Mouse (Mus musculus) T-cell, adult 2 months (primary cell): ENCODE results near the gene Ap1g2.
A peak's percentile ranks its signal among the peaks of the same experiment; 100 is the strongest.

Experiments used
- DNase-seq: peaks from one replicate; pipeline ENCODE4 v3.0.0; 2022; ENCODE audit warnings: low spot score

The Ap1g2 gene

GRCm38 (mm10) chr14:55086009-55086514 is 20.3 kb downstream of the Ap1g2 start:
- no peak for DNase-seq

DNA sequence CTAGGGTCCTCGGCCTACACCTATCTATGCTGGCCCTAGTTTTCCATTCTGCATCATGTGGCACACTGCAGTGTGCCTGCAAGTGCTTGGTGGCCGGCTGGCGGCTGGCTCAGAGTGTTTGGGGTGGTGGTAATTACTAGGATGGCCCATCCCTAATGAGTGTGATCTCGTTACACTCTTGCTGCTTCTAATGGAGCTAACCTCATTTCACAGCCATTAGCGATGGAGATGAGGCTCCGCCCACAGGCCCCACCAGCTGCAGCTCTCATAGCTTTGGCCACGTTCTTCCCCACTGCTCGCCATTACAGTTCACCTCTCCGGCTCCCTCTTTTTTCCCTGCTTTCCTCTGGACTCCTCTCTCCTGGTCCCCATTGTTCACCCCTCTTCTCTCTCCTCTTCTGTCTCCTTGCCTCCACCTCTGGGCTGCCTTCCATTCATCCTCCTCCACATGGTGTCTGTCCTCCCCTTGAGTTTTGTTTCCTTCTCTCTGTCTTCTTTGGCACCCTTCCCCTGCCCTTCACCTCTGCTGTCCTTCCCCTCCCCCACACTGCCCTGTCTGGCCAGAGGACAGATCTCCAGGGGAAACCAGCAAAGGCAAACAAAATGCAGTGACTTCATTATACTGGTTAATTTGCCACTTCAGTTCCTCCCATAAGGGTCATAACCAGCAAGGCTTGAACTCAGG is 20.9 kb downstream of the Ap1g2 start:
- no peak for DNase-seq

DNA sequence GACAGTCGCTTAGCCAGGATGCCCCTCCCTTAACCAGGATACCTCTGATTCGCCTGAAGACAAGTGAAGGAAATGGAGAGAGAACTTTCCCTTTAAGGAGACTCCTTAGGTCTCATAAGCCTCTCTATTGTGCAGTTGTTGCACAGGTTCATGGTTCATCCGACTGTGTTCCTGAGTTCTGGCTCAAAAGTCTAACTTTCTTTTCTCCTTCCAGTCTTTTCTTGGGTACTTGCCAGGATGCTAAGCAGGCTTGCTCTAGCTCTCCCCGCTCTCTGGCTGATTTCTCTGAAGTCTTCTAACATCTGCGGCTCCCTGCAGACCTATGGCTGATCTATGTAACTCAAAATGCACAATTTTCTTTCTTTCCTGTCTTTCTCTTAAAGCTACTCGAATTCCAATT is 22.9 kb downstream of the Ap1g2 start:
- DNase-seq, result no peak

DNA sequence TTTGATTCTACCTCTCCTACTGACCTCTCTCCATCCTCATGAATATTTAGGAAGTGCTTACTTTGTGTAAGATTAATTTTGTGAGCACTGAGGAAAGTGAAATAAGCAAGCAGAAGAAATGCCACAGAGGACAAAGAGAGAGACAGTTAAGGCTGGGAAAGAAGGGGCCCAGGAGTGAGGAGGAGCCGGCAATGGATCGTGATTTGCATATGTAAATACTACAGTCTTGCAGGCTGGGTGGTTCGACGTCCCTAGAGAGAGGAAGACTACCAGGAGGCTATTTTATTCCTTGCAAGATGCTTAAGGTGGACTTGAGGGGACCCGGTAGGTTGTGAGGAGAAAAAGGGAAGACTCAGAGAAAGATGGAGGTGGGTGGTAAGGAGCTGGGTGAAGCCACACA is 25.3 kb downstream of the Ap1g2 start:
- no peak for DNase-seq

- DNase-seq, result peak; percentile 73
Measured at GRCm38 (mm10) chr14:55079214-55079970, 27.0 kb downstream of the Ap1g2 start.

DNA sequence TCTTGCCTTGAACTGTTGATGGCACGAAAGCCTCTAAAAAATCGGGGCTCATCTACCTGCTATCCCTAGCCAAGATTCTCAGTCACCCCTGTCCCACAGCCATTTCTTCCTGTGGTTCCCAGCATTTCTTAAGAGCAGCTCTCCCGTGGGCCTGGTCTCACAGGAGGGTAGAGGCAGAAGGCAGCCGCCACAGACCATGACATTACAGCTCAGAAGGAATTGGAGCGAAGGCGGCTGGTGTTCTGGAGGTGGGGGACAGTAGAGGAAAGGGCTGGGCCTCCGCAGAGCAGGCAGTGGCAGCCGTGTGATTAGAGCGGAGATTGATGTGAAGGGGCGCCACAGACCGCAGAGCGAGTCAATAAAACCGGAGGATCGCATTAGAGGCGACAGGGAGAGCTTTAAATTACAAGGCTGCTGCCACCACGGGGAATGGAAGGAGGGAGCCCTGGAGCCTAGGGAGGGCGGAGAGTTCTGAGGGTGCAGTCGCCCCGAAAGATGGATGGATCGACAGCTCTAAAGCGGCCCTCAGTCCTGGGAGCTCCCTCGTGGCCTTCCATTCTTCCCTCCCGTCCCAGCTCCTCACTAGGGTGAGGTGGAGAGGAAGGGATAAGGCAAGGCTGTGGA is 27.9 kb downstream of the Ap1g2 start:
- DNase-seq, result no peak

GRCm38 (mm10) chr14:55077481-55078365 is 28.7 kb downstream of the Ap1g2 start:
- no peak for DNase-seq

GRCm38 (mm10) chr14:55076956-55077355 is 29.4 kb downstream of the Ap1g2 start:
- no peak for DNase-seq

DNA sequence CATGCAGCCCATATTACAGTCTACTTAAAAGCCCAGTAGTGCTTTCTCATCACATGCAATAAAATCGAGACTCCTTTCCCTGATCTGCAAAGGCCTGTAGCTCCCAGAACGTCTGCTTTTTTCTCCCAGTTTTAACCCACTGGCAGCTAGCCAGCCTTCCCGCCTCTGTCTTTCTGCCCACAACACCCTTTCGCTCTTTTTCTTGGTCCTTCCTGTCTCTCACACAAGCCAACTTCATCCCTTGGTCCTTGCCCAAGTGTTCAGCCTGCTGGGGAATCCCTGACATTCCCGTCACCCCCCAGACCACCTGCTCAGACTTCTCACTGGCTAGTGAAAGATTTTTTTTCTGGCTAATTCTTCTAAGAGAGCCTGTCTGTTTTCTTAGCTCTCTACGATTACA is 30.2 kb downstream of the Ap1g2 start:
- no peak for DNase-seq

DNA sequence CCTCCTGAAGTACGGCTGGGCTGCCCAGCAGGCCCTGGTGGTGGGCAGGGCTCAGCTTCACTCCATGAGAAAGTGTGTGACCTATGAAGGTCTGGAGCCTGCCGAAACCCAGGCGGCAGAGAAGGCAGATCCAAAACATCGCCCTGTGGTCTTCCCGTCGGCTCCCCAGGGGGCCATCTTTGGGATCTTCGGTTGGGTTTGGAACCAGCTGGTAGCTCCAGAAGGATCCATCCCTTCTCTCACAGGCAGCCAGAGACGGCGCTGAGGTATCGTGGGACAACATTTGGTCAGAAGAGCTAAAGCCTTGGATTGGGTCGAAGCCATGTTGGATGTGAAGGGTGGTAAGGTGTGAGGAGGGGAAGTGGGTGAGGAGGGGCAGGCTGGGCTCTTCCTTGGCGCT is 32.0 kb downstream of the Ap1g2 start:
- no peak for DNase-seq

- no peak for DNase-seq
Measured at GRCm38 (mm10) chr14:55071756-55072155, 34.6 kb downstream of the Ap1g2 start.

DNA sequence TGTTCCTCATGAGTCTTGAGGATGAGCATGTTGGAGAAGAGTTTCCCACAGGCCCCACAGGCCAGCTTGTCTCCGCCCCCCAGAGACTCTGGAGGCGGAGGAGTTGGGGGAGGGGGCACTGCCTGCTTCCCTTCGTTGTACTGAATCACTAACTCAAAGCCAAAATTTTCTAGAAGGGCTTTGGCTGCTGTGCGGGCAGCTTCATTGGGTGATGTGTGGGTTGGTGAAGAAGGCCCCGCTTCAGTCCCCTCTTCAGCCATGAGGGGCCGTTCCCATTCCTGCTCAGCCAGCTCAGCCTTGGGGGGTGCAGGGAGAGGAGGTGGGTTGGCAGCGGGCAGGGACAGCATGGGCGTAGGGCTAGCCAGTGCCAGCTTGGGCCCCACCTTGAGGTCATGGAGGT is 40.4 kb downstream of the Ap1g2 start:
- DNase-seq, result no peak

DNA sequence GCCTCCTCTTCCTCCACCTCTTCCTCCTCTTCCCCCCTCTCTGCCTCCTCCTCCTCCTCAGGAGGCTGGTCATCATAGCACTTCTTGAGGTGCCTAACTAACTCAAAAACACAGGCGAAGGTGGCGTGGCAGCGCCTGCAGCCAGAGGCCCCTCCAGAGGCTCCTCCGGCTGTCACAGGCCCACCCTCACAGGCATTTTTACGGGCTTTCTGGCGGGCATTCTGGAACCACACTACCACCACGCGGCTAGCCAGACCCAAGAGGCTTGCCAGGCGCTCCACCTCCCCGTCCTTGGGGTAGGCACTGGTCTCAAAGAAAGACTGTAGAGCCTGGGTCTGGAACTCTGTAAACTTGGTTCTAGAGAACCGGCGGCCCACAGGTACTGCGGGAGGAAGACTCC is 41.0 kb downstream of the Ap1g2 start:
- no peak for DNase-seq

- no peak for DNase-seq
Measured at GRCm38 (mm10) chr14:55064481-55065370, 41.7 kb downstream of the Ap1g2 start.

GRCm38 (mm10) chr14:55063581-55064381 is 42.6 kb downstream of the Ap1g2 start:
- DNase-seq, result no peak

DNA sequence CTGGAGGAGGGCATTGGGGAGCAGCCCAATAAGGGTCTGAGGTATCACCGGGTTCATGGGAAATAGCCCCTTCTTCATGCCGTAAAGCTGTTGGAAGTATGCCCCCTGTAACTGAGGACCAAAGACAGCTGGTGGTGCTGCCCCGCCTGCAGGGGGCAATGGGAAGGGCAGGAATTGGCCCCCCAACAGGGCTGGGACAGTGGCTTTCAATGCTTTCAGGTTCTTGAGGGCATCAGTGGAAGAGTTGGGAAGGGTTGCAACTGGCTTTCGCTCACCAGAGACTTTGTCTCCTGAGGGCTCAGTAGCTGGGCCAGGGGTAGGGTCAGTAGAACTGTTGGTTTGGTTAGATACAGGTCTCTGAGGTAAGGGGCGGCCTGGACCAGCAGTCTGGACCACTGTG is 43.3 kb downstream of the Ap1g2 start:
- no peak for DNase-seq

DNA sequence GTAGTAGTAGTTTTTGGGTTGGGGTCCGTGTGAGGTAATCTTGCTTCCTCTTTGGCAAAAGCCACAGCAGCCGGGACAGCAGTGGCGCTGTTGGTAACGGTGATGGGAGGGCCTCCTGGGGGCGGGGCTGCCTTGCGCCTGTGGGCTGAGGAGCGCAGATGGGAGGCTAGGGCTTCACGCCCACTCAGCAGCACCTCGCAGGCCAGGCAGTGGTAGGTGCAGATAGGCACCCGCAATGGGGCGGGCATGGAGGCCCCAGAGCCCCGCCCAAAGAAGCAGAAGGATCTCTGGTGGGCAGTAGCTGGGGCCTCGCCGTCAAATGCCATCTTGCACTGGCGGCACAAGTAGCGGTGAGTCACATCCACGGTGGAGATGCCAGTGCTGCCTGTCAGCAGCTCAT is 43.8 kb downstream of the Ap1g2 start:
- DNase-seq, result peak; percentile 31

DNA sequence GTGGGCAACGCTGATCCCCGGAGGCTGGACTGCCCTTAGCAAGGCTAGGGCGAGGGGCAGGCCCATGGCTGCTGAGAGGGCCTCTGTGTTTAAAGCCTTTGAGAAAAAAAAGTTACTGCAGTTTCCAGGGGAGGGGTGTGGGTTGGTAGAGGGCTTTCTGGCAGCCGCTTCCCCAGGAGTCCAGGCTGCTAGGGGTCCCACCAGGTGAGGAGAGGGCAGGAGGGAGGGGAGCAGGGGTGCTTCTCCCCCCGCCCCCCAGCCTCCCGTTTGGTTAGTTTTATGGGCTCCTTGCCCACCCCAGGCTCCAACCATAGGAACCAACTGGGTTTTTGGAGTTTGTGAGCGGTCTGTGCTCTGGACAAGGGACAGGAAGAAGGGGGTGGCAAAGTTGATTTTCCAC is 44.5 kb downstream of the Ap1g2 start:
- no peak for DNase-seq

- DNase-seq, result no peak
Measured at GRCm38 (mm10) chr14:55059931-55060330, 46.5 kb downstream of the Ap1g2 start.

DNA sequence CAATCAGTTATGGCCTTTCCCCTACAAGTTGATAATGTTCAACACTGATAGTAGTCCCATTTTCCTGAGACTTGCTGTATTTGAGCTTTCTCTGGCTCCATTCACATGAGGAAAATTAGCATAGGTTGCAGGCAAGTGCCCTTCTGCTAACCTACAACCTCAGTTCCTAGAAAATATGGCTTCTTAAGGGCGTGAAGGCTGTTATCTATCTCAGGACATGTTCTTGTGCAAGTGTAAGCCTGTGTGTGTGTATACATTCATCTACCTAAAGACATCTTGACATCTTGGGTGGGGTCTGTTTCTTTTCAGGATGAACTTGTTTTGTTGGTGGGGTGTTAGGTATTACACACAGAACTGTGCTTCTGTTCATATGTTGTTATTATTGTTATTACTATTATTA is 47.4 kb downstream of the Ap1g2 start:
- DNase-seq, result no peak
